Mouse (Mus musculus) limb, embryonic 11.5 days (tissue): ENCODE measurements at regions not wholly inside any gene's neighbourhood (a gene's known extent, or its start where the extent isn't known, plus 50 kb on each side); places are given as distances from the start of the nearest gene placed in this dataset.

Experiments
- ATAC-seq: fragments of 200-750 bp; cut with Nextera tagmentation; 2 replicates; pipeline ENCODE4 v1.8.0; 2017; ENCODE audit warnings: low read depth; ENCODE audit not compliant: insufficient number of reproducible peaks, low FRiP score, low TSS enrichment
- DNase-seq: peaks from one replicate; pipeline ENCODE4 v3.0.0-alpha.2; 2015; ENCODE audit warnings: low spot score
- H3K27ac ChIP-seq: fragments of 300-500 bp; sonication (generic); replicated peaks from 2 replicates; pipeline ENCODE4 v1.5.1; 2014; ENCODE audit warnings: low read depth, mild to moderate bottlenecking, low read length
- H3K27me3 ChIP-seq: fragments of 300-500 bp; sonication (generic); 2 replicates; pipeline ENCODE4 v1.6.1; 2014; ENCODE audit warnings: mild to moderate bottlenecking, low read length, mixed read lengths; ENCODE audit not compliant: control insufficient read depth, insufficient read depth
- H3K36me3 ChIP-seq: fragments of 300-500 bp; sonication (generic); 2 replicates; pipeline ENCODE4 v1.6.1; 2014; ENCODE audit warnings: mild to moderate bottlenecking, low read length, moderate library complexity, mixed read lengths; ENCODE audit not compliant: control insufficient read depth, insufficient read depth
- H3K4me1 ChIP-seq: fragments of 300-500 bp; sonication (generic); 2 replicates; pipeline ENCODE4 v1.6.1; 2014; ENCODE audit warnings: low read length, mixed read lengths; ENCODE audit not compliant: control insufficient read depth, insufficient read depth
- H3K4me2 ChIP-seq: fragments of 300-500 bp; sonication (generic); 2 replicates; pipeline ENCODE4 v1.6.1; 2014; ENCODE audit warnings: low read depth, mild to moderate bottlenecking, moderate library complexity; ENCODE audit not compliant: severe bottlenecking
- H3K4me3 ChIP-seq: fragments of 300-500 bp; sonication (generic); 2 replicates; pipeline ENCODE4 v1.5.1; 2014; ENCODE audit warnings: low read depth, low read length
- H3K9ac ChIP-seq: fragments of 300-500 bp; sonication (generic); 2 replicates; pipeline ENCODE4 v1.6.1; 2014; ENCODE audit warnings: mild to moderate bottlenecking, low read length
- H3K9me3 ChIP-seq: fragments of 300-500 bp; sonication (generic); 2 replicates; pipeline ENCODE4 v1.6.1; 2016; ENCODE audit warnings: low read length; ENCODE audit not compliant: control insufficient read depth
- WGBS: fragments of 180-500 bp; shearing (Covaris S2); extraction: QIAGEN DNeasy Blood & Tissue Kit; methylation state at CpG from one replicate; pipeline ENCODE4 v1.1.7; 2014; 5-methylcytosine and 5-hydroxymethylcytosine counted together

- Histone ChIP-seq H3K27ac (no peak overlapping the region), H3K27me3 (no peaks in the 10 kb centered on the region), H3K9ac (no peak overlapping the region), H3K4me2 (no peak overlapping the region), H3K36me3 (no peaks in the 10 kb centered on the region), H3K9me3 (no peaks in the 10 kb centered on the region), H3K4me1 (no peaks in the 10 kb centered on the region), H3K4me3 (no peak overlapping the region)
- ATAC-seq (no peak), DNase-seq (no peak)
- WGBS, result 39% methylated on average over 5 of the region's 5 CpGs
Observed at GRCm38 (mm10) chr9:98164489-98164888, 122.7 kb upstream of the Nmnat3 start.

- Histone ChIP-seq H3K4me2 (no peak overlapping the region), H3K9ac (no peak overlapping the region), H3K4me3 (no peak overlapping the region), H3K27me3 (no peaks in the 10 kb centered on the region), H3K36me3 (no peaks in the 10 kb centered on the region), H3K27ac (no peak overlapping the region), H3K4me1 (no peaks in the 10 kb centered on the region), H3K9me3 (no peaks in the 10 kb centered on the region)
- no peak for DNase-seq
- no peak for ATAC-seq
- 88% methylated on average over 5 of the region's 5 CpGs for WGBS
Observed at GRCm38 (mm10) chr9:98174056-98174455, 113.2 kb upstream of the Nmnat3 start.

GRCm38 (mm10) chr9:98176701-98177380 is 110.4 kb upstream of the Nmnat3 start:
- Histone ChIP-seq H3K27ac (no peak overlapping the region), H3K9me3 (no peaks in the 10 kb centered on the region), H3K27me3 (no peaks in the 10 kb centered on the region), H3K9ac (no peak overlapping the region), H3K4me3 (no peak overlapping the region), H3K4me2 (no peak overlapping the region), H3K36me3 (no peaks in the 10 kb centered on the region), H3K4me1 (no peaks in the 10 kb centered on the region)
- ATAC-seq (no peak), DNase-seq (no peak)
- 65% methylated on average over 7 of the region's 7 CpGs for WGBS

- Histone ChIP-seq H3K4me1 (no peaks in the 10 kb centered on the region), H3K4me2 (no peak overlapping the region), H3K4me3 (no peak overlapping the region), H3K27ac (no peak overlapping the region), H3K9me3 (no peaks in the 10 kb centered on the region), H3K36me3 (no peaks in the 10 kb centered on the region), H3K27me3 (no peaks in the 10 kb centered on the region), H3K9ac (no peak overlapping the region)
- 80% methylated on average over 4 of the region's 4 CpGs for WGBS
- peak; percentile 6 for DNase-seq
- ATAC-seq, result no peak
Observed at GRCm38 (mm10) chr9:98180766-98181165, 106.5 kb upstream of the Nmnat3 start.

- no peak for ATAC-seq
- Histone ChIP-seq H3K4me3 (no peak overlapping the region), H3K9me3 (no peaks in the 10 kb centered on the region), H3K4me1 (no peaks in the 10 kb centered on the region), H3K27ac (no peak overlapping the region), H3K36me3 (no peaks in the 10 kb centered on the region), H3K9ac (no peak overlapping the region), H3K4me2 (no peak overlapping the region), H3K27me3 (no peaks in the 10 kb centered on the region)
- WGBS, result 77% methylated on average over 10 of the region's 10 CpGs
- no peak for DNase-seq
Observed at GRCm38 (mm10) chr9:98186757-98187300, 100.4 kb upstream of the Nmnat3 start.

- 90% methylated on average over 2 of the region's 2 CpGs for WGBS
- H3K4me3 ChIP-seq, result no peak overlapping the region
- no peak for ATAC-seq
- H3K4me2 ChIP-seq, result no peak overlapping the region
- no peak for DNase-seq
- no peaks in the 10 kb centered on the region for H3K4me1 ChIP-seq
- no peaks in the 10 kb centered on the region for H3K27me3 ChIP-seq
- no peaks in the 10 kb centered on the region for H3K9me3 ChIP-seq
- no peak overlapping the region for H3K27ac ChIP-seq
- no peaks in the 10 kb centered on the region for H3K36me3 ChIP-seq
- H3K9ac ChIP-seq, result no peak overlapping the region
Observed at GRCm38 (mm10) chr9:98194356-98194755, 92.9 kb upstream of the Nmnat3 start.

- 70% methylated on average over 2 of the region's 2 CpGs for WGBS
Observed at GRCm38 (mm10) chr9:98218824-98219223, 68.4 kb upstream of the Nmnat3 start.

GRCm38 (mm10) chr9:98220367-98220766 is 66.9 kb upstream of the Nmnat3 start:
- no peaks in the 10 kb centered on the region for H3K36me3 ChIP-seq
- 88% methylated on average over 8 of the region's 8 CpGs for WGBS
- no peaks in the 10 kb centered on the region for H3K9me3 ChIP-seq
- H3K9ac ChIP-seq, result no peak overlapping the region
- ATAC-seq (no peak), DNase-seq (no peak)
- no peaks in the 10 kb centered on the region for H3K4me1 ChIP-seq
- no peaks in the 10 kb centered on the region for H3K27me3 ChIP-seq
- no peak overlapping the region for H3K27ac ChIP-seq
- no peak overlapping the region for H3K4me2 ChIP-seq
- no peak overlapping the region for H3K4me3 ChIP-seq

More at GRCm38 (mm10) chr9:98218824-98219223, 68.4 kb upstream of the Nmnat3 start:
- H3K27me3 ChIP-seq, result no peaks in the 10 kb centered on the region
- H3K36me3 ChIP-seq, result no peaks in the 10 kb centered on the region
- no peak overlapping the region for H3K4me2 ChIP-seq
- H3K27ac ChIP-seq, result no peak overlapping the region
- H3K4me3 ChIP-seq, result no peak overlapping the region
- H3K4me1 ChIP-seq, result no peaks in the 10 kb centered on the region
- ATAC-seq, result no peak
- H3K9me3 ChIP-seq, result no peaks in the 10 kb centered on the region
- no peak overlapping the region for H3K9ac ChIP-seq
- no peak for DNase-seq

- DNase-seq, result no peak
- H3K4me3 ChIP-seq, result no peak overlapping the region
Observed at GRCm38 (mm10) chr9:98221766-98222165, 65.5 kb upstream of the Nmnat3 start.

More at GRCm38 (mm10) chr9:98221766-98222165, 65.5 kb upstream of the Nmnat3 start:
- 31% methylated on average over 1 of the region's 1 CpGs for WGBS
- H3K9ac ChIP-seq, result no peak overlapping the region
- H3K4me1 ChIP-seq, result no peaks in the 10 kb centered on the region
- H3K4me2 ChIP-seq, result no peak overlapping the region
- no peak for ATAC-seq
- no peaks in the 10 kb centered on the region for H3K9me3 ChIP-seq
- H3K36me3 ChIP-seq, result no peaks in the 10 kb centered on the region
- H3K27ac ChIP-seq, result no peak overlapping the region
- no peaks in the 10 kb centered on the region for H3K27me3 ChIP-seq
